Mouse (Mus musculus): Measurements from ENCODE around the gene Kctd15. TPM values are rescaled to one million over a fixed set of nuclear protein-coding genes. Genes with fewer than 3 reads are reported as not detected.

The Kctd15 gene
- polyA plus RNA-seq (2014; fragmentation: Illumina TruSeq; extraction: RNeasy Lipid Tissue Mini Kit (QIAGEN cat#74804); ENCODE audit: low read depth, low replicate concordance), result 22.8 TPM

DNA sequence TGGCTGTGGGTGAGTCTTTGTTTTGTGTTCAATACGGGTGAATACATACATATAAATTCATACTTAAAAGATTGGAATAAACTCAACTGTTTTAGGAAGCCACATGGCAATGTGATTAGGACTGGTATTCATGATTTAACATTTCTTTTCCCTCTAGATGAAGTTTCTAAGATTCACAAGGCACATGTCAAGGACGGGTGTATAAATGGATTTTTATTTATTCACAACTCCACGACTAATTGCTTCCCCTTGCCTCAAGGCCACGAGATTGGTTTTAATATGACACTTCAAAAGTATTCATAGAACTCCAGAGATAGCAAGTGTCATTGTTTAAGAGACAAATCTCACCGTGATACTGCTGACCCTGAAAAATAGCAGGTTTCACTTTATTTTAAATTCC is at the start of gene Kctd15:
Kctd15 (minus strand) TSS at position 101 of the 400 bp plus-strand sequence.

Other genes with a start within 250 kb of the Kctd15 start
- gene Chst8, start 156.0 kb upstream of the Kctd15 start, polyA plus RNA-seq (2014; fragmentation: Illumina TruSeq; extraction: RNeasy Lipid Tissue Mini Kit (QIAGEN cat#74804); ENCODE audit: low read depth, low replicate concordance), result 1.5 TPM